Mouse (Mus musculus): ENCODE measurements around the gene Thpo. TPM values are rescaled to one million over a fixed set of nuclear protein-coding genes. Genes with fewer than 3 reads are reported as not detected.

Thpo gene
- total RNA-seq (2021) = under 1 TPM in 1 of 2 experiments, not detected in 1; 0.27 TPM

DNA sequence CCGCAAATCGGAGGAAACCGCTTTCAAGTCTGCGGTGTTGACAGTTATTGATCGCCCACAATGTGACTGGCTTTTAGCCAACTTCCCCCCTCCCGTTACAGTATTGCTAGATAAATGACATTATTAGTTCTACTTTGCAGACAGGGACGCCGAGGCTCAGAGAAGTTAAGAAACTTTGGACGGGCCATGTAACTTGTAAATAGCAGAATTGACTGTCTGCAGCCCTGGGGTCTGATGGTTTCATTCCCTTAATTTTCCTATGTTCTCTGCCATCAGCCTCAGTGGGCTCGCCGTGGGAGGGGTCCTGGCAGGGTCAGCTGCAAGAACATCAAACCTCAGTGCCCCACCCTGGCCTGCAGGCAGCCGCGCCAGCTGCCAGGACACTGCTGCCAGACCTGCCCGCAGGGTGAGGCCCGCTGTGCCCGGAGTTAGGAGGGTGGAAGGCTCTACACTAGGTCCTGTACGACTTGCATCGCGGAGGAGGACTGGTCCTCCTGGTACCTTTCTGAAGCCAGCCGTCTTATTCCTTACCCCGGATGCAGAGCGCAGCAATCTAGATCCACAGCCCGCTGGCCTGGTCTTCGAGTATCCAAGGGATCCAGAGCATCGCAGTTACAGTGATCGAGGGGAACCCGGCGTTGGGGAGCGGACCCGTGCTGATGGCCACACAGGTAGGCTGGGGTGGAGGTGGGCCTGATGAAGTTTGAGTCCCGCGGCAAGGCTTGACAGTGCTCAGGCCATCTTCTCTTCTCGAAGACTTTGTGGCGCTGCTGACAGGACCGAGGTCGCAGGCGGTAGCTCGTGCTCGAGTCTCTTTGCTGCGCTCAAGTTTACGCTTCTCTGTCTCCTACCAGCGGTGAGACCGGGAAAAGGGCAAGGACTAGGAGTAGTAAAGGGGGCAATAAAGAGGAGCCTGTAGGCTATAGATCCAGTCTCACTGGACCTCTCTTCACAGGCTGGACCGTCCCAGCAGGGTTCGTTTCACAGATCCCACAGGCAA lies at the start of gene Thpo:
TSS of gene Thpo (minus strand) at position 781 of the 1,000 bp plus-strand sequence.
- DNase-seq = no peak

DNA sequence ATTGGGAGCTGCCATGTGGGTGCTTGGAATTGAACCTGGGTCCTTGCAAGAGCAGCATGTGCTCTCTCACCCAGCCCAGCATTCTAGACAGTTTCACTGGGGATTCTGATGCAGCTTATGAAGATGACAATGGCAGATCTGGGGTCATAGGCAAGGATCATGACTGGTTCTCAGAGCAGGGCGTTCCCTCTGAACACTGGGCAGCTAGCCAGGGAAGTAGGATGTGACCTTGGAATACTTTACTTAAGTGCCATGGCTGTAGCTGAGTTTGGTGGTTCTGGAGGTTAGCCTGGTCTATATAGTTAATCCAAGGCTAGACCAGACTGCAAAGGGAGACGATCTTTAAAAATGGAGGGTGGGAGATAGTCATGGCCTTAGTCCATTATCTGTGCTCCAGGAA lies 49.6 kb upstream of the Thpo start:
- no peak for DNase-seq

DNA sequence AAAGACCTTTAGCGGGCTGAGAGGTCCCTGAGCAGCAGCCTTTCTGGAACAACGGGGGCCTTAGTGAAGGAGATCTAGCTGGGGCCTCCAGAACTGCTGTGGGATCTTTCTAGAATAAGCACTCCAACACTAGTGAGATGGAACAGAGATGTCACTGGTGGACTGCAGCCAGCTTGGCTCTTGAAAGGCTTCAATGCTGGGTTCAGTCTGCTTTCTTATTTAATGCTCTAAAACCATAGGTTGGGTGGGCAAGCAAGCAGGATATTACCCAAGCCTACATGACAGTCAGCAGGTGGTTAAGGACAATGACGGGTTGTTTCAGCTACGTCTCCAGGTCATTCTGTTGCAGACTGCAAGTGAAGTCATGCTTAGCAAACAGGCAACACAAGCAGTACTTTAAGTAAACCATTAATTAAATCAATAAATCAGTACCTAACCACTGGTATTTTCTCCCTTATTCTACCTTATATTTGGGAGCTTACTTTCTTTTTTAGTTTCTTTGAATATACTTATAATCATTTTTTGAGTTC lies 46.9 kb upstream of the Thpo start:
- no peak for DNase-seq

- no peak for DNase-seq
These were observed 45.5 kb upstream of the Thpo start for GRCm38 (mm10) chr16:20779846-20780245.

DNA sequence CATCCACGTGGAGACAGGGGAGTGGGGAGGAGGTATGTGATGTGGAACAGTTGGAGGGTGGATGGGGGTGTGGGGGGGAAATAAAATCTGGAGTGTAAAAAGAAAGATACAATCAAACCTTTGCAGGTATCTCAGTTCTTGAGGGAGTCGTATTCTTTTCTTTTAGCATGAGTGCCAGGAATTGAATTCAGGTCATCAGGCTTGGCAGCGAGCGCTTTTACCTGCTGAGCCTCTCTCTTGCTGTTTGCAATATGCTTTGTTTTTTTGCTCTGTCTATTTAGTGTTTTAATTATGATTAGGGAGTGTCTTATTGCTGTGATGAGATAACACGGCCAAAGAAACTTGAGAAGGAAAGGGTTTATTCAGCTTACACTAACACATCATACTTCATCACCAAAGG lies 40.7 kb upstream of the Thpo start:
- DNase-seq = no peak

GRCm38 (mm10) chr16:20765244-20765643 lies 30.9 kb upstream of the Thpo start:
- DNase-seq = peak; percentile 41

DNA sequence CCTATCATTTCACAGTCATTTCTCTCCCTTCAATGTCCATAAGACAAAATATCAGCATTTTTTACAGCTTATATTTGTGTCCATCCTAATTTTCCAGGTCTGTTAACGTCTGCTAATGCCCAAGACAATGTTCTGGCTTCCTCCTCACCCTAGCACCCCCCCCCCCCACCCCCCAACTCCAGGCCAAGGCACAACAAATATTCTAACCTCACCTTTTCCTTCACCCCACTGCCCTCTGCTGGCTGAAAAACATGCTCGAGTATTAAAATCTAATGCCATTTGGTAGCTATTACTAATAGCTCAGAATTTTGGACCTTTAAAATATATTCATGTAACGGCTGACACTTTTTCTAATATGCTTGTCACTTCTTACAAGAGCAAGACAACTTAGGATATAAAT lies 27.4 kb upstream of the Thpo start:
- peak; percentile 75 for DNase-seq

GRCm38 (mm10) chr16:20757385-20757784 lies 23.1 kb upstream of the Thpo start:
- no peak for DNase-seq

DNA sequence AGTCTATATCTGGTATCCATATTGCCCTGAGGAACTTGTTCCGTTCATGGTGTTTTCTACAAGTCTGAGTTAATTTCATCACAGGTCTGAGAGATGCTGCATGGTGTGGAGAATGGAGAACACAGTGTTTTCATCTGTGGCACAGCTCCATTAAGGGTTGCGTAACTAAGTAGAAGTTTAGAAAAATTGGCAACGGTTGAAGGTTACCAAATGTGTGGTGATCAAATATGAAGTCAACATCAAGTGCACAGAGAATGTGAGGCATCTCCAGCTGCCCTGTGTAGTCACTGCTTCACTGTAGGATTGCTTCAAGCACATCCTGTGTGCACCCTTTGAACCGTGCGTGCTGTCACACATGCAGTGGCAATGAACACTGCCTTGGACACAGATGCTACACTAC lies 21.7 kb upstream of the Thpo start:
- no peak for DNase-seq

DNA sequence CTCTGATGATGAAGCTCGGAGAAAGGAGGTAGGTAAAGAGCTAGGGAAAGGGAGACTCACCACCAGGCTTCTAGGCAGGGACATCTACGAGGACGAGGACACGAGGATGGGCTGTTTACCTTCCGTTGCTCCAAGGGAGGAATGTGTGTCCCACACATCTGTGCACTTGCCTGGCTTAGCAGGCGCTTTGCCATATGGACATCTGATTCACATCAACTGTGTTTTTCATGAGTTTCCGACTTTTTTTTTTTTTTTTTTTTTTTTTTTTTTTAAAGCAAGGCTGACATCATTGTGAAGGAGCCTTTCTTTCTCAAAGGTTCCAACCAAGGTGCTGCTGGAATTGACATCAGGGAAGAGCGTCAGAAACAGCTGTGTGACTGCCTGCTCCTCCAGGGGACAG lies 16.2 kb upstream of the Thpo start:
- DNase-seq = no peak

GRCm38 (mm10) chr16:20746641-20747040 lies 12.3 kb upstream of the Thpo start:
- peak; percentile 76 for DNase-seq

DNA sequence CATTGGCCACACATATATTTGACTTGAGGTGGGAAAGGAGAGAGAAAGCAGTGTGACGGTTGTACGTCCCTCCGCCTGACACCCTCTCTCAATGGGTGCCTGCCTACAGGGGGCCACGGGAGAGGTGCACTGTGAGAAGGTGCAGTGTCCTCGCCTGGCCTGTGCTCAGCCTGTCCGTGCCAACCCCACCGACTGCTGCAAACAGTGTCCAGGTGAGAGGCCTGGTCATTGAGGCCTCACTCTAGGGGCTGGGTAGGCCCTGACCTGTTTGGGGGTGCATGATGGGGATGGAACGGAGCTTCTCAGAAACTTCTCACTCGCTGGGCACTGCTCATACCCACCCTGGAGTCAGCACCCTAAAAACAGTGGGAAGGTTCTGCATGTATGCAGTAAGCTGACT lies 5.5 kb upstream of the Thpo start:
- no peak for DNase-seq

DNA sequence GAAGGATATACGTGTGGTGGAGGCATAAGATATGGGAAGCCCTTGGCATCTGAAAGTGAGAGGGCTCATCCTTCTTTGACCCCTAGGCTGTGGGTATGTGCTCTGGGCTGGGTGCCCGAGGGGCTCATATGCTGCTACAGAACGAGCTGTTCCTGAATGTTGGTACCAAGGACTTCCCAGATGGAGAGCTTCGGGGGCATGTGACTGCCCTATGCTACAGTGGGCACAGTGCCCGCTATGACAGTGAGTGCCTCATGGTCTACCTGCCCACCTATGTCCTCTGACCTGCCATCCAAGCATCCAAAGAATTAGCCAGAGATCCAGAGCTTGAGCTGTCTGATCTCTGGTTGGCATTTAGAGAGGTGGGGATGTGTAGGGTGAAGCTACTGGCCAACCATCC lies 2.5 kb upstream of the Thpo start:
- DNase-seq = no peak

DNA sequence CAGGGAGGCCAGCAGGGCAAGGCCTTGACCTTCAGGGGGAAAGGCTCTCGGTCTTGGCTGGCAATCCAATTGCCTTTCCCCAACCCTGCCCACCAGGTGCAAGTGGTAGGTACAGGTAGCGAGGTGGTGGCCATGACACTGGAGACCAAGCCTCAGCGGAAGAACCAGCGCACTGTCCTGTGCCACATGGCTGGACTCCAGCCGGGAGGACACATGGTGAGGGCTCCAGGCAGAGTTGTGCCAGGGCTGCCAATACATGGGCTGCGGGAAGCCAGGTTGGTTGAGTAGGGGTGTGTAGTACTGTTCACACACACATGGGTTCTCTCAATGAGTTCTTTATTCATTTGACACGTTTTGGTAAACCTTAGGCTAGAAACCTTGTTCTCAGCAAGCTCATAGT lies 1.9 kb upstream of the Thpo start:
- DNase-seq = no peak

DNA sequence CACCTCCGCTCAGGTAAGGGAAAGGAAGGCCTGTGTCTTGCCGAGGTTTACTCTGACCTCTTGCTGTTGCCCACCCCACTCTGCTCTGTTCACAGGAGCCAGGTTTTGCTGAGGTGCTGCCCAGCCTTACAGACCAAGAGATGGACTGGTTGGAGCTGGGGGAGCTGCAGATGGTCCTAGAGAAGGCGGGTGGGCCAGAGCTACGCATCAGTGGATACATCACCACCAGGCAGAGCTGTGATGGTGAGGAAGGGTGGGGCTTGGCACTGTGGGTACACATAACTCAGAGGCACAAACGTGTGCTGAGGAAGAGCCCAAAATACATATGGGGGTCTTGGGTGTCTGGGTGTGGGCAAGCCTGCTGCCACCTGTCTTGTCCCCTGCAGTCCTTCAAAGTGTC lies 1.3 kb upstream of the Thpo start:
- no peak for DNase-seq

DNA sequence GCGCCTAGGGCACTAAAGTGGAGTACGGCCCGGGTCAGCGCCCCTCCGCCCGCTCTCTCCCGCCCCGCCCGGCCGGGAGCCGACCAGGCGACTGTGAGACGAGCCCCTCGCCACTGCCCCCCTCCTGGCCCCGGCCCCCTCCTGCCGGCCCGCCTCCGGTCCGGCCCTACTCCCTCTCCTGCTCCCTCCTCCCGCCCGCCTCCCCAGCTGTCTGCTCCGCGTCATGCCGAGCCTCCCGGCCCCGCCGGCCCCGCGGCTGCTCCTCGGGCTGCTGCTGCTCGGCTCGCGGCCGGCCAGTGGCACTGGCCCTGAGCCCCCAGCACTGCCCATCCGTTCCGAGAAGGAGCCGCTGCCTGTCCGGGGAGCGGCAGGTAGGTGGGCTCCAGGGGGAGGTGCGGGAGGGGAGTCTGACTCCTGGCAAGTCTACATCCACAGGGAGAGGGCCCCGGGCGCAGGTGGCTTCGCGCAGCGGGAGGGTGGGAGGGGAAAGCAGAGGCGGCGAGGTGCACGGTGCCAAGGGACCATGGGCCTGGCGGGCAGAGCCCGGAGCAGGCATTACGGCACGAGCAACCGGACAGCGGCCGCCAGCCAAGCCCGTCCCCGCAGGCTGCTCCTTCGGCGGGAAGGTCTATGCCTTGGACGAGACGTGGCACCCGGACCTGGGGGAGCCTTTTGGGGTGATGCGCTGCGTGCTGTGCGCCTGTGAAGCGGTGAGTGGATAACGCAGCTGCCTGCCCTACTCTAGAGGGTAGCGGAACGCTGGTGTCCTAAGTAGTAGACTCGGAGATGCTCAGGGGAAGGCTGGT lies 1.2 kb downstream of the Thpo start, which contains the start of gene Chrd:
TSS of gene Chrd (plus strand) at position 203 of the 806 bp plus-strand sequence.
- DNase-seq = peak; percentile 74

GRCm38 (mm10) chr16:20732251-20732924 lies 1.9 kb downstream of the Thpo start:
- no peak for DNase-seq

- no peak for DNase-seq
These were observed 2.6 kb downstream of the Thpo start for GRCm38 (mm10) chr16:20731688-20732087.

DNA sequence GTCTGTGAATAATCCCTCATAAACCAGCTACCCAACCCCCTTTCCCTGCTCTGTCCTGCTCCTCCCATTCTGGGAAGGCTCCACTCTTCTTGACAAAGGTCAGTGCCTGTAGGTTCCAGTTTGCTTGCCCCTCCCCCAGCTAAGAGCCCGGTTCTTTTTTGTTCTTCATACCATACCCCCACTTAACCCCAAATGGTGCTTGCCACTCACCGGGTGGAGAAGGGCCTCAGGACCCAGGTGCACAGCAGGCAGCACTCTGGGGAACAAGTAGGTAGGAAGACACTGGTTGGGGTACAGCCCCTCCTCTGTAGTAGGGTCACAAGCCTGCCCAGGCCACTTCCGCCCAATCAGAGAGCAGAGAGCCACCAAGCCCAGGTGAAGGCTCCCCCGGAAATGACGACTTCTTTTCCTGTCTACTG lies 4.0 kb downstream of the Thpo start:
- no peak for DNase-seq

DNA sequence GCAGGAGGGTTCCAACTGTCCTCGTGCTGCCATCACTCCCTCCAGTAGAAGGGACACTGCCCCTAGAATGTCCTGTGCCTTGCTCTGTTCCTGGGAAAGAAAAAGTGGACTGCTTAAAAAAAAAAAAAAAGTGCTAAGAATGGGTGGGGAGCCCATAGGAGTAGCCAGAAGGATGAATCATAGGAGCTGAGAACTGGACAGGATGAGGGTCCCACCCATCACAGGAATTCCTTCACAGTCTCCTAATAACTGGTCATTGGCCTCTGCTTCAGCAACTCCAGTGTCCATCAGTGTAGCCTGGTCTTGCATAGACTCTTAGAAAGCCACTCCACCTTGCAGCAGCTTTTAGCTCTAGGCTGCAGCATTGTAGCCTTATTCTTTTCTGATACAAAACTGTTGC lies 7.9 kb downstream of the Thpo start:
- DNase-seq = no peak

- no peak for DNase-seq
These were observed 8.6 kb downstream of the Thpo start for GRCm38 (mm10) chr16:20725750-20726149.

DNA sequence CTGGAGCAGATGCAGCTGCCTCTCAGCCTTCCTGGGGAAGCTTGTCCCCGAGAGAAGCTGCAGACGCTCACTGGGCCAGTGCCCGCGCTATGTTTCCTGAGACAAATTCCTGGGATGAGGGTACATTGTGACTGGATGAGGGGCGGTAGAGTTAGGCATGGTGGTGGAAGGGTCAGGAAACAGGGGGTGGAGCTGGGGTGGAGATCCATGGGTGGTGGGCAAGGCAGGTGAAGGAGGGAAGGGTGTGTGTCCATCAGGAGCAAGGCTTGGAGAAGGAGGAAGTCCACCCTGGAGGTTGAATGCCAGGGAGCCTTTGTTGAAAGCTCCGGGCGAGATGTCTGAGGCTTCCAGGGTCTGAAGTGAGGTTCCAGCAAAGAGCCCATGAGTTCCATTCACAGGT lies 9.0 kb downstream of the Thpo start:
- no peak for DNase-seq
